In the genomic region with DNA sequence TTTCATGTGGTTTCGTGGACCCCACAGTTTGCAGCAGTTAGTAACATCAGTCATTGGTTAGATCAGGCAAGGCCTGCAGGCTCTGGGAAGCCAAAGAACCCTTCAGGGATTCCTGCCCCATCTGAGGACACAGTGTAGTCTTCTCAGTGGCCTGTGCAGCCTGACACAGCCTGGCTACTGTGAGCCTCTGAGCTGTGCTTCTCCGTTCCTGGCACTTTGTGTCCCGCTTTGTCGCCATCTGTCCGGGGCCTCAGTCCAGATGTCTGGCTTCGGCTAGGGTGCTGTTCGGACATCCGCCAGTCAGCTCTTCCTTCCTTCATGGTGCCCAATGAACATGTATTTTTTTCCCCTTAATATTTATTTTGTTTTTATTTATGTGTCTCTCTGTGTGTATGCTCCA, we compare ENCODE assay signal across 9 mouse cellular contexts.
DNase-seq lines count a peak whose midpoint lies in the region; ATAC-seq and TF ChIP-seq lines count a peak whose summit lies in the region.
"Had no signal": no experiment of that assay in that cellular context is flagged by ENCODE, and none has a peak within 500 bp of the region (broad histone marks: within the 10 kb centered on the region; RNA-seq: fewer than 3 reads in every experiment).

No protein-coding gene starts in this region.

- H3K4me3 ChIP-seq in thymus, adult 2 months (ENCODE audit: control insufficient read depth, insufficient read depth, low read length): no peak overlapping the region
- H3K4me3 ChIP-seq: liver, embryonic 13.5 days had no signal

- peaks cover 39% of the 10 kb centered on the region for H3K4me1 ChIP-seq in thymus, adult 2 months (replicated peaks; ENCODE audit: control insufficient read depth, insufficient read depth, low read length)
- H3K4me1 ChIP-seq: liver, embryonic 13.5 days had no signal

- intact Hi-C loops in gastrocnemius, postnatal 14 days (cut with DNase I; ENCODE audit: low total_unique reads): no loop called here

- TF ChIP-seq CTCF in thymus, adult 2 months (IDR thresholded peaks at IDR 0.05; ENCODE audit: borderline replicate concordance, control insufficient read depth, extremely low read depth, insufficient read depth, low read length, poor library complexity): no peak

- 68% methylated on average over 8 of the region's 8 CpGs for WGBS in thymus, adult 2 months

- no peak for ATAC-seq in granulocyte monocyte progenitor cell, adult 5-6 weeks (replicated peaks; ENCODE audit: poor library complexity, severe bottlenecking)

- no peaks in the 10 kb centered on the region for H3K36me3 ChIP-seq in thymus, adult 2 months (ENCODE audit: control insufficient read depth, insufficient read depth, low read length)
- H3K36me3 ChIP-seq: liver, embryonic 13.5 days had no signal

- TF ChIP-seq POLR2A in thymus, adult 2 months (IDR thresholded peaks at IDR 0.05; ENCODE audit: control insufficient read depth, extremely low read depth, insufficient read depth, low read length, poor library complexity): no peak

- no peaks in the 10 kb centered on the region for H3K27me3 ChIP-seq in thymus, adult 2 months (ENCODE audit: control insufficient read depth, insufficient read depth, low read length)
- H3K27me3 ChIP-seq: liver, embryonic 13.5 days had no signal

- DNase-seq in gastrocnemius, postnatal 14 days: peak; percentile 24
- DNase-seq in gastrocnemius, postnatal 4 days (ENCODE audit: low spot score in 2 of 2): no peak
- no peak for DNase-seq in thymus, adult 2 months
- no peak for DNase-seq in thymus, postnatal 25 days
- DNase-seq in layer of hippocampus, adult 8-10 months (ENCODE audit: low spot score in 2 of 2): peak; percentile 58 to 66
- no peak for DNase-seq in adrenal gland, postnatal 14 days
- no peak for DNase-seq in urinary bladder, adult 18-20 months (ENCODE audit: low spot score in 2 of 2)
- DNase-seq: liver, embryonic 13.5 days had no signal

- H3K27ac ChIP-seq in thymus, adult 2 months (ENCODE audit: control insufficient read depth, insufficient read depth, low read length): 0 out of 2 replicates have a peak overlapping the region, but pooled peaks have one; percentile 5
- H3K27ac ChIP-seq: liver, embryonic 13.5 days had no signal

Comparison
In these comparisons a context has a peak if more than half of its experiments do, and no peak if none do; other contexts are left out.
1. DNase-seq: peak in gastrocnemius, postnatal 14 days (single experiment) and layer of hippocampus, adult 8-10 months (2 of 2); none in gastrocnemius, postnatal 4 days (0 of 2), thymus, adult 2 months (single experiment), thymus, postnatal 25 days (single experiment), adrenal gland, postnatal 14 days (single experiment) and urinary bladder, adult 18-20 months (0 of 2).